Mouse (Mus musculus) layer of hippocampus, postnatal 25 days (tissue): ENCODE measurements around the gene Mas1. TPM values are rescaled to one million over a fixed set of nuclear protein-coding genes. Genes with fewer than 3 reads are reported as not detected.

ENCODE experiments used
- DNase-seq, 2 experiments: peaks; one replicate each; pipeline ENCODE4 v3.0.0; 2022; ENCODE audit warnings: mixed read lengths in 2 of 2, low spot score in 1 of 2; ENCODE audit errors: extremely low spot score in 1 of 2
- total RNA-seq, 2 experiments: library from RNA; stranded (reverse); gene quantifications; 2 replicates each; pipeline ENCODE4 v1.2.3; 2021

Gene Mas1
- total RNA-seq, 2 experiments from 2014 or later = 49.6 to 62.9 TPM

- no peak for DNase-seq
Observed at GRCm38 (mm10) chr17:12834317-12834716, 33.6 kb downstream of the Mas1 start.

- DNase-seq = no peak
Observed at GRCm38 (mm10) chr17:12832657-12833056, 35.3 kb downstream of the Mas1 start.

GRCm38 (mm10) chr17:12832231-12832630 is 35.7 kb downstream of the Mas1 start:
- no peak for DNase-seq

- no peak for DNase-seq
Observed at GRCm38 (mm10) chr17:12830351-12830750, 37.6 kb downstream of the Mas1 start.

GRCm38 (mm10) chr17:12815885-12816284 is 52.1 kb downstream of the Mas1 start:
- DNase-seq = no peak

GRCm38 (mm10) chr17:12814502-12814901 is 53.4 kb downstream of the Mas1 start:
- DNase-seq = no peak

GRCm38 (mm10) chr17:12810973-12811303 is 57.0 kb downstream of the Mas1 start:
- DNase-seq = no peak

- peak; percentile 36 to 65 for DNase-seq
Observed at GRCm38 (mm10) chr17:12810103-12810972, 57.6 kb downstream of the Mas1 start.

GRCm38 (mm10) chr17:12808851-12809250 is 59.1 kb downstream of the Mas1 start:
- DNase-seq = no peak

- no peak for DNase-seq
Observed at GRCm38 (mm10) chr17:12804584-12805445, 63.1 kb downstream of the Mas1 start.

- DNase-seq = no peak
Observed at GRCm38 (mm10) chr17:12801861-12802540, 65.9 kb downstream of the Mas1 start.

GRCm38 (mm10) chr17:12799368-12800275 is 68.3 kb downstream of the Mas1 start:
- DNase-seq = no peak

GRCm38 (mm10) chr17:12798571-12798970 is 69.4 kb downstream of the Mas1 start:
- DNase-seq = no peak

- no peak for DNase-seq
Observed at GRCm38 (mm10) chr17:12797427-12798029, 70.4 kb downstream of the Mas1 start.

- DNase-seq = no peak
Observed at GRCm38 (mm10) chr17:12796633-12797032, 71.3 kb downstream of the Mas1 start.

GRCm38 (mm10) chr17:12793660-12794406 is 74.1 kb downstream of the Mas1 start:
- no peak for DNase-seq

GRCm38 (mm10) chr17:12792422-12793206 is 75.3 kb downstream of the Mas1 start:
- no peak for DNase-seq

- DNase-seq = no peak
Observed at GRCm38 (mm10) chr17:12791420-12791819, 76.5 kb downstream of the Mas1 start.
